Comparison of ENCODE assay signal across 8 mouse cellular contexts in genomic region chr11:98907063-98907436, GRCm38 (mm10). TPM values are rescaled to one million over a fixed set of nuclear protein-coding genes. Genes with fewer than 3 reads are reported as not detected.
DNase-seq lines count a peak whose midpoint lies in the region; ATAC-seq and TF ChIP-seq lines count a peak whose summit lies in the region.

No protein-coding gene starts in this region.

- TF ChIP-seq CTCF in layer of hippocampus, adult 2 months (conservative IDR thresholded peaks at IDR 0.05) = no peak

- WGBS in embryonic facial prominence, embryonic 15.5 days = 54% methylated on average over 5 of the region's 5 CpGs
- 53% methylated on average over 5 of the region's 5 CpGs for WGBS in intestine, embryonic 16.5 days
- 60% methylated on average over 5 of the region's 5 CpGs for WGBS in neural tube, embryonic 12.5 days

- peak overlapping the region; percentile 97 for H3K4me2 ChIP-seq in embryonic facial prominence, embryonic 15.5 days (replicated peaks)
- H3K4me2 ChIP-seq in intestine, embryonic 16.5 days (ENCODE audit: low read depth, low read length) = peak overlapping the region; percentile 53
- H3K4me2 ChIP-seq in neural tube, embryonic 12.5 days (replicated peaks) = peak overlapping the region; percentile 94

- peaks cover 31% of the 10 kb centered on the region for H3K4me1 ChIP-seq in embryonic facial prominence, embryonic 15.5 days
- H3K4me1 ChIP-seq in intestine, embryonic 16.5 days (ENCODE audit: control insufficient read depth, insufficient read depth, low read length) = peaks cover 44% of the 10 kb centered on the region
- H3K4me1 ChIP-seq in neural tube, embryonic 12.5 days = peaks cover 25% of the 10 kb centered on the region

- no peaks in the 10 kb centered on the region for H3K27me3 ChIP-seq in embryonic facial prominence, embryonic 15.5 days
- H3K27me3 ChIP-seq in intestine, embryonic 16.5 days (replicated peaks; ENCODE audit: control insufficient read depth, insufficient read depth, low read length) = no peaks in the 10 kb centered on the region
- H3K27me3 ChIP-seq in neural tube, embryonic 12.5 days (replicated peaks) = no peaks in the 10 kb centered on the region

- no peak overlapping the region for H3K9ac ChIP-seq in embryonic facial prominence, embryonic 15.5 days
- H3K9ac ChIP-seq in intestine, embryonic 16.5 days (ENCODE audit: low read depth, low read length) = 0 out of 2 replicates have a peak overlapping the region, but pooled peaks have one; percentile 47
- no peak overlapping the region for H3K9ac ChIP-seq in neural tube, embryonic 12.5 days

- no peaks in the 10 kb centered on the region for H3K9me3 ChIP-seq in embryonic facial prominence, embryonic 15.5 days (replicated peaks)
- H3K9me3 ChIP-seq in intestine, embryonic 16.5 days (ENCODE audit: control insufficient read depth, low read length) = no peaks in the 10 kb centered on the region
- no peaks in the 10 kb centered on the region for H3K9me3 ChIP-seq in neural tube, embryonic 12.5 days

- H3K4me3 ChIP-seq in layer of hippocampus, adult 2 months = peak overlapping the region; percentile 57
- H3K4me3 ChIP-seq in embryonic facial prominence, embryonic 15.5 days (replicated peaks) = peak overlapping the region; percentile 60
- H3K4me3 ChIP-seq in intestine, embryonic 16.5 days (ENCODE audit: low read length) = peak overlapping the region; percentile 34; the same call in 1 of the 2 replicates
- H3K4me3 ChIP-seq in neural tube, embryonic 12.5 days = no peak overlapping the region

- H3K36me3 ChIP-seq in embryonic facial prominence, embryonic 15.5 days = peaks cover 13% of the 10 kb centered on the region
- 0 out of 2 replicates have a peak, but pooled peaks cover 6% of the 10 kb centered on the region for H3K36me3 ChIP-seq in intestine, embryonic 16.5 days (ENCODE audit: control insufficient read depth, insufficient read depth, low read length)
- peaks cover 21% of the 10 kb centered on the region for H3K36me3 ChIP-seq in neural tube, embryonic 12.5 days

- no peak overlapping the region for H3K27ac ChIP-seq in layer of hippocampus, adult 2 months
- H3K27ac ChIP-seq in embryonic facial prominence, embryonic 15.5 days (replicated peaks) = 0 out of 2 replicates have a peak overlapping the region, but pooled peaks have one; percentile 22
- H3K27ac ChIP-seq in intestine, embryonic 16.5 days (ENCODE audit: low read length) = peak overlapping the region; percentile 94; the same call in 1 of the 2 replicates
- no peak overlapping the region for H3K27ac ChIP-seq in neural tube, embryonic 12.5 days

- DNase-seq in layer of hippocampus, adult 2 months (ENCODE audit: low spot score in 2 of 2) = no peak
- DNase-seq in layer of hippocampus, postnatal 36 days = no peak
- DNase-seq in thymus, postnatal 36 days = no peak
- DNase-seq in spleen, postnatal 10 days (ENCODE audit: low spot score in 2 of 2) = no peak
- no peak for DNase-seq in adrenal gland, adult (ENCODE audit: inconsistent age in 2 of 2, low spot score in 1 of 2)

- no peak; the same call in 1 of the 2 replicates for ATAC-seq in embryonic facial prominence, embryonic 15.5 days (ENCODE audit: insufficient number of reproducible peaks, low FRiP score, low TSS enrichment, low read depth)
- no peak for ATAC-seq in intestine, embryonic 16.5 days
- no peak for ATAC-seq in neural tube, embryonic 12.5 days (ENCODE audit: low FRiP score, low read depth)

RNA-seq across cellular contexts. Expression of gene Cdc6, which starts 0.6 kb away (rescaled TPM):
- total RNA-seq in layer of hippocampus, adult 2 months (2021) = under 1 TPM; 0.52 to 0.64 TPM
- under 1 TPM; 0.50 to 0.88 TPM for total RNA-seq in layer of hippocampus, postnatal 36 days (2021)
- polyA plus RNA-seq in embryonic facial prominence, embryonic 15.5 days (2015; fragmentation: Nextera tagmentation; extraction: Ambion mirVana) = 22.6 and 22.7 TPM in 2 replicates
- polyA plus RNA-seq in intestine, embryonic 16.5 days (2015; fragmentation: Nextera tagmentation; extraction: Ambion mirVana) = 18.9 and 23.0 TPM in 2 replicates
- 18.4 and 19.2 TPM in 2 replicates for polyA plus RNA-seq in neural tube, embryonic 12.5 days (2016; fragmentation: Nextera tagmentation; extraction: Ambion mirVana)

RNA-seq across cellular contexts. Expression of gene Rara, which starts 20.6 kb away (rescaled TPM):
- 10 to 100 TPM; 15.4 to 19.0 TPM for total RNA-seq in layer of hippocampus, adult 2 months (2021)
- total RNA-seq in layer of hippocampus, postnatal 36 days (2021) = 10 to 100 TPM; 18.5 to 18.7 TPM
- 50.0 and 53.5 TPM in 2 replicates for polyA plus RNA-seq in embryonic facial prominence, embryonic 15.5 days (2015; fragmentation: Nextera tagmentation; extraction: Ambion mirVana)
- 28.2 and 31.2 TPM in 2 replicates for polyA plus RNA-seq in intestine, embryonic 16.5 days (2015; fragmentation: Nextera tagmentation; extraction: Ambion mirVana)
- 51.1 and 52.5 TPM in 2 replicates for polyA plus RNA-seq in neural tube, embryonic 12.5 days (2016; fragmentation: Nextera tagmentation; extraction: Ambion mirVana)

RNA-seq across cellular contexts. Expression of gene Wipf2, which starts 43.6 kb away (rescaled TPM):
- total RNA-seq in layer of hippocampus, adult 2 months (2021) = 10 to 100 TPM; 68.6 to 70.9 TPM
- total RNA-seq in layer of hippocampus, postnatal 36 days (2021) = 10 to 100 TPM; 67.3 to 72.9 TPM
- 4.8 and 5.3 TPM in 2 replicates for polyA plus RNA-seq in embryonic facial prominence, embryonic 15.5 days (2015; fragmentation: Nextera tagmentation; extraction: Ambion mirVana)
- polyA plus RNA-seq in intestine, embryonic 16.5 days (2015; fragmentation: Nextera tagmentation; extraction: Ambion mirVana) = 3.4 and 3.5 TPM in 2 replicates
- 4.2 and 5.4 TPM in 2 replicates for polyA plus RNA-seq in neural tube, embryonic 12.5 days (2016; fragmentation: Nextera tagmentation; extraction: Ambion mirVana)

Comparison
In these comparisons a context has a peak if more than half of its experiments do, and no peak if none do; other contexts are left out.
1. H3K27ac ChIP-seq: peak in embryonic facial prominence, embryonic 15.5 days (single experiment) and intestine, embryonic 16.5 days (single experiment); none in layer of hippocampus, adult 2 months (single experiment) and neural tube, embryonic 12.5 days (single experiment).
2. Peak in every context shown above with its lines, with median percentiles within 50 percentile points of each other: H3K4me2 ChIP-seq.